Mouse (Mus musculus): ENCODE results near the gene Suv39h2.

Suv39h2 gene

DNA sequence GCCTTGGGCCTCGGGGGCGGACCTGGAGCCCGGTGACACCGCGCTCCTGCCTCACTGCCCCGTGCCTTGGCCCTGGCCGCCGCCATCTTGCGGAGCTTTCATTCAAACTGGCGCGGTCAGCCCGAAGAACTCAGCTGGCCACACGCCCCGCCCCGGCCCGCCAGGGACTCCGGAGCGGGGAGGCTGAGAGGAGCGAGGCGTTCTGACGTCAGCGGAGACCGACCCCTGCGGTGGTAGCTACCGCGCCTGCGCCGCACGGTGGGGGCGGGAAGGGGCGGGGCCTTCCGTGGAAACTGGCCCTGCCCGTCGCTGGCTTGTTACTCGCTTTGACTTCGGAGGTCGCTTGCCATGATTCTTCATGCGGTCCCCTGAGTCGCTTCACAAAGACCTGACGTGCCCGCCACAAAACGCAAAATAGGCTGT lies at the start of gene Suv39h2:
TSS of gene Suv39h2 (minus strand) at position 171 of the 423 bp plus-strand sequence.
- peak; percentile 97 for DNase-seq (ENCODE audit: low spot score)

DNA sequence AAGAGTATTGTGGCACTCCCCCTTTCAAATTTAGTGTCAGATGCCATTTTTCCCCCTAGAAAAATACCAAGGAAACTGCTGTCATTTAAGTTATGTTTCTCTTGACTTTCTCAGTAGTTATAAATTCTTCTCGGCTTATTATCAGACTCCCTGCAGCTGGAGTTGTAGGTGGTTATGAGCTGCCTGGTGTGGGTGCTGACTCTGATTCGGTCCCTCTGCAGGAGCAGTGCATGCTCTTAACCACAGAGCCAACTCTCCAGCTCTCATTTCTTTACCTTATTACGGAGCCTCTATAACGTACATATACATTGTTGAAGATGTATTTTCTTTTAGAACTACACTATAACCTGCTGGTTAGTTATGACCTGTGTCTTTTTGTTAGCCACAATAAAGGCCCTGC lies 47.7 kb upstream of the Suv39h2 start:
- DNase-seq (ENCODE audit: low spot score) = no peak

DNA sequence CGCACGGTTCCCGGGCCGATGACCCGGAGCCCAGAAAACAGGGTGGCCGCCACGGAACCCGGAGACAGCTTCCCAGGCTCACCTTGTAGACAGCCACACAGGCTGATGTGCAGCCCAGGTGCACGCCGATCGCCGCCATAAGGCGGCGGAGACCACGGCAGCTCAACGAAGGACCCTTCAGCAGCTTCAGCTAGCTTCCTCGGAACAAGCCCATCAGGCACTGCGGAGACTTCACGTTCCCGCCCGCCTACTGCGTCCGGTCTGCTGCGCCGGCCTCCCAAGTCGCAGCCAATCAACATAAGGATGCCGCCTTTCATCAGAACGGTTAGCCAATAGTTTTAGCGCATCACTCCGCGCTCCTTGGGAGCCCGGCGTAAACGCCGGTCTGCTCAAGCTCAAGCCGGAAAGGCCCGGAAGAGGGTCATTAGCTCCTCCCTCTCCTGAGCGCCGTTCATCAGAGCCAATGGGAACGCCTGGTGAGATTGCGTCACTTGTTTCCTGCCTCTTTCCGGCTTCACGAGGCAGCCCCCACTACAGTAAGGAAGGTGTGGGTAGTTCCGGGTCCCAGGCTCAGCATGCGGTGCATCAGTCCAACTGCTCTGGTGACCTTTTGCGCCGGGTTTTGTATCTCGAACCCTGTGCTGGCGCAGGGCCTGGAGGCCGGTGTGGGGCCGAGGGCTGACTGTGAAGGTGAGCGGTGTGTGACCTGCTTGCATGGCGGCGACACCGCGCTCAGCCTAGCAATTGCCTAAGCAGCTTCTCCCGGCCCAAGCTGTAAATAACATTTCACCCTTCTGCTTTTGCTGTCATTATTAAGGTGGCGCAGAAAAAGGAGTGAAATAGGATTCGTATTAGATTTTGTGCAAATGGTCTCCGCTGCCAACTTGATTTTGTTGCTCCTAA lies 38.0 kb upstream of the Suv39h2 start, which contains the start of the genes Gm45902, Hspa14 and Cdnf:
TSS of gene Gm45902 (minus strand) at position 239 of the 903 bp plus-strand sequence.
TSS of gene Hspa14 (minus strand) at position 263 of the 903 bp plus-strand sequence.
TSS of gene Cdnf (plus strand) at position 479 of the 903 bp plus-strand sequence.
- DNase-seq (ENCODE audit: low spot score) = peak; percentile 97

DNA sequence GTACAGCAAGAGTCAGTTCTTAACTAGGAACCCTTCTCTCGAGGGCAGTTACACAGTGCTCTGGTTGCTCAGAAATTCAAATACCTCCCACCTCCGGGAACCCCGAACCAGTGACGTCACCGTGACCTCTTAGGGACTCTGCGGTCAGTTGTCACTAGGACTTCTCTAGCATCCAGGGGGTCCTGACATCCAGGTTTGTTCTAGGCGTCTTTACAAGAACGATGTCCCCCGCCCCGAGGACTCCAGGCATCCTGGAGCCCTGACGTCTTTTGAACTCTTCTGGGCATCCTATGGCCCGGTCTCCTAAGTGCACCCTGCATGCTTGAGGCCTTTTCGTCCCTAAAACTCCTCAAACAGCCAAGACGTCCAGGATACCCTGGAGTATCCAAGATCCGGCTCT lies 37.2 kb upstream of the Suv39h2 start:
- no peak for DNase-seq (ENCODE audit: low spot score)

DNA sequence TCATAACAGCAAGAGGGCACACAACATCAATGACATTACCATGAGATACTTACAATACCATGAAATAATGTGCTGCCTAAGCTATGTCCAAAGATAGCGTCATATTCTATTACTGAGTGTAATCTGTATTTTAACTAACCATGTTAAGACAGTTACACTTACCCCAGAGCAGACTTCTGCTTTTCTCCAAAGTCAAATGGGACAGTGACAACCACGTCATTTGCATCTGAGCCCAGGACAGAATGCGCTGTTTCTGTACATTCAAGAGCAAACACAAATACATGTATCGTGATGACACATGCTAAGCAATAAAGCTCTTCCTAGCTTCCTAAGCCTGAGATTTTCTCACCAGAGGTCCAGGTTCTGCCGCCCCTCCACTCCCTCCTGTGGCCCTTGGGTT lies 26.1 kb upstream of the Suv39h2 start:
- no peak for DNase-seq (ENCODE audit: low spot score)

DNA sequence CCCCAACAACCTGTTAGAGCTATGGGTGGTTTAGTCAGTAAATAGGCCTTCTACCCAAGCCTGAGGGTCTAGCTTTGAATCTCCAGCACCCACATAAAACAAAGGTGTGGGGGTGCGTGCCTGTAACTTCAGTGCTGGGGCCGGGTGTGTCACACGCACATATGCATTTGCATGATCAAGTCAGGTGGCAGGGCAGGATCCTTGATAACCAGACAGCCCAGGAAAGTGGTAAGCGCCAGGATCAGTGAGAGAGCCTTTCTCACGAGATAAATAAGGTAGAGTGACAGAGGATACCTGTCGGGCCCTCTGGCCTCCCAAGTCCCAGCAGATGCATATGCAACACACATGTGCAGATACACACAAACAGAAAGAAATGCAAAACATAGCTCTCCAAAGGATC lies 24.7 kb upstream of the Suv39h2 start:
- DNase-seq (ENCODE audit: low spot score) = no peak

DNA sequence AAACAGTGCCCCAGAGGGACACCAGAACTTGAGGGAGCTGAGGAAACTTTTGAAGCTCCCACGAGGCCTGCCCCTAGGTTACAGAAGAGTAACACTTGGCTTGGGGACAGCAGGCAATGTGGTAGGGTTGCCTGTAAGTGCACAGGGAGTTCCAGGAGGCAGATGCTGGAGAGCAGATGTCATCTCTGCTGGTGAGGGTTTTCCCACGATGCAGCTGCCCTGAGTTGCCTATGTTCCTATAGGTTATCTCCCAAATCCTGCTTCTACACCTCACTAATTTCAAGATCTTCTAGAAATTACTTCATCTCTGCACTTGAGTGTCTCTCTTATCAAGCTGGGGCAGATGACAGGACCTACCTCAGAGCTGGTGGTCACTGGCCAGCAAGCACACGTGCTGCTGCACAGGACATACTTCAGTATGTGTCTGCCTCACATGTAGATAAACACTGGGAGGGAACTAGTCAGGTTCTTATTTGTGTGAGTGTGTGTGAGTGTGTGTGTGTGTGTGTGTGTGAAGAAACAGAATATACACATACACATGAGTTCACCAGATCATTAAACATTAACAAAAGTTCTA lies 19.1 kb upstream of the Suv39h2 start:
- no peak for DNase-seq (ENCODE audit: low spot score)

DNA sequence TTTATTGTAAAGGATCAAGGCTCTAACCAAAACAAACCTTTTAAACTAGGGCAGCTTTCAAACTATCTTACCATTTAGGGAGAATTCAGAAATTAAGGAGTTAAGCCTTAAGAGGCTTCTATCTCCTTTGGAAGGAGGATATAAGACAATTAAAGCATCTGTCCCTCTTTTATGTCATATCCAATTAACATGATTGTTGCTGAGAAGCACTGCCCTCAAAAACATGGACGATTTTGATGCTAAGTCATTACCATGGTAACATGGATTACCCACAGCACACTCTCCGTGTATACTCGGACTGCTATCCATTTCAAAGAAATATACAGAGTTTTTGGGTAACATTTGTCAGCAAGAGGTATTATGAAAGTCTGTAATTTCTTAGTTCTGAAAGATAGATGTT lies 15.0 kb upstream of the Suv39h2 start:
- DNase-seq (ENCODE audit: low spot score) = no peak

DNA sequence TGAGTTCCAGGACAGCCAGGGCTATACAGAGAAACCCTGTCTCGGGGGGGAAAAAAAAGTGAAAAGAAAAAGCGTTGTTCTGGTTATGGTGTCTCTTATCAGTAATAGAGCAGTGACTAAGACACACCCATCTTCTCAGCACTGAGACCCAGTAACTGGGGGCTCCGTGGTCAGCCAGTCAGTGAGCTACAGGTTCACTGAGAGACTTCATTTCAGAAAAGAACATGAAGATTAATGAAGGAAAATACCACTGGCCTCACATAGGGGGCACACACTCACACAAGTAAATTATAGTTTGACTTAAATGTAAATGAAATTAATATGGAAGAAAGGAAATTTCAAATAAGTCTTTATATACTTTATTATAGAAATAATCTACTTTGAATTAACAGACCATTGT lies 5.4 kb upstream of the Suv39h2 start:
- DNase-seq (ENCODE audit: low spot score) = no peak

DNA sequence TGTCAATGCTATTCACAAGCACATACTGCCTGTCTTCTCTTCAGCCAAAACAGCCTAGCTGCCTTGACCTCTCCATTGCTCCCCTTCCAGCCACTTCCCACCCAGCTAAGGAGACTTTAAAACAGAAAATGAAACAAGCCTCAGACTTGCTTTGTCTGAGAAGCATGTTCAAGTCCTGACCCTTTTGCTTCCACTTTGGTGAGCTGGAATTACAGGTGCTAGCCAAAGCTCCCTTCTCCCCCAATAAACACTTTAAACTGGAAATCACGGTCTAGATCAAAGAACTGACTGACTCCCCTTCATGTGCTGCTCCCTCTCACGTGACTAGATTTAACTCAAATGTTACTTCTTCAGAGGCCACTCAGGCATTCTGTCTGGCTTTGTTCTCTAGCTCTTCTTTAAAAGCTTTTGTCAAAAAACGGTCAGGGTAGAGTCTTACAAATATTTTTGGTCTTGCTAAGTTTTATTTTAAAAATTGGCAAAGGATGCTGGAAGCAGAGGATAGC lies 968 bp upstream of the Suv39h2 start:
- no peak for DNase-seq (ENCODE audit: low spot score)

DNA sequence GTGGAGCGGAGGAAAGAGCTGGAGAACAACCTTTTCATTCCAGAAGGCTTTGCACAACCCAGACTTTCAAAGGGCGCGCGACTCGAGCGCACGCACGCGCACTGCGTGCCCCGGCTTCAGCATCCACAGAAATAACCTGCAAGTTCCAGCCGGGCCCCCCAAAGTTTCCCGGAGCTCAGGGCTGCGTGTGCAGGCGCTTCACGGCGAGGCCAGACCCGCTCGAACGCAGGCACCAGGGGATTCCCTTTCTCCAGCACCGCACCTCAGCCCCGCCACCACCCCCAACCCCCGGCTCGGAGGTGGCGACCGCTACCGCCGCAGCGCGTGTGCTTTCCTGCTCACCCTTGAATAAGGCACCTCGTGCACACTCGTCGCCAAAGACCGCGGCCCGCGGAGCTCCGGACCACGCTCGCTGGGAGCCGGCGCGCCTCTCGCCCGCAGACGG lies 448 bp downstream of the Suv39h2 start:
- DNase-seq (ENCODE audit: low spot score) = peak; percentile 75

DNA sequence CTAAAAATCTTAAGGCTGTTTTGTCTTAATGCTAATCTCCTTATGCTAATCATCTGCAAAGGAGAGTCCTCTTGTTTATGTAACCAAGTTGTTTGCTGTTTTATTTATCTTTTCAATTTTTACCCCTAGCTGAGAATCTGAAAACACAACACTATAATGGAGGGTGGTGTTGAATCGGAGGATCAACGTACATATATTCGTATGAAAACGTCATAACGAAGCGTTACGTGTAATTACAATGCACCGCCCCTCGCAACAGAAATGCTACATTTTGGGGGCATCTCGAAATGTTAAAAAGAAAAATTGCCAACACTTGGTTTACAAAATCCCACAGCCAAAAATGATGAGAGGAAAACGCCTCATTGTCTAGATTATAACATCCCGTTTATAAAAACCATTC lies 940 bp downstream of the Suv39h2 start:
- no peak for DNase-seq (ENCODE audit: low spot score)

DNA sequence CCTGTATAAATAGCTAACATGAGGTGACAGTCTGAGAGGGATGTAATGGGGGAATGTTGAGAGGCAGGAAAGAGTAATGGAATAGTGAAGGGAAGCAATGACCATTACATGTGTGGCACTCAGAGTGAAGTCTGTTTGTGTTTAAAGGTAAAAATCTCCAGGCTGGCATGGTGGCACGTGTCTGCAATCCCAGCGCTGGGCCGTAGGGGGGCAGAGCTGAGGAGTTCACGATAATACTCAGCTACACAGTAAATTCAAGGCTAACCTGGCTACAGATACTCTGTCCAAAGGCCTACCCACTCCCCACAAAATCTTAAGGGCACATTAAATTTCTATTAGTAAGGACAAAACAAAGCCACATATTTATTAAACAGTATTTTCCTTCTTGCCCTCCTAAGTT lies 18.2 kb downstream of the Suv39h2 start:
- no peak for DNase-seq (ENCODE audit: low spot score)

DNA sequence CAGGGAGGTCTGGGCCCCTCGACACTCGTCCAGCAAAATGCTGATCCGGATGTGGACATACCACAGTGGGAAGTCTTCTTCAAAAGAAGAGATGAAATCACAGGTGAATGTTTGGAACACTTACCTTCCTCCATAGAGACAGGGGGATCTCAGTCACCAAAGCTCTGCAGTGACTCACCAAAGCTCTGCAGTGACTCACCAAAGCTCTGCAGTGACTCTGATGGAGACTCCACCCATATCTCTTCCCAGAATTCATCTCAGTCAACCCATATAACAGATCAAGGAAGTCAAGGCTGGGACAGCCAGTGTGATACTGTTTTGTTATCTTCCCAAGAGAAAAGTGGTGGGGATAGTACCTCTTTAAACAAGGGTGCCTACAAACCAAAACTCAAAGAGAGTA lies 21.7 kb downstream of the Suv39h2 start:
- DNase-seq (ENCODE audit: low spot score) = no peak

DNA sequence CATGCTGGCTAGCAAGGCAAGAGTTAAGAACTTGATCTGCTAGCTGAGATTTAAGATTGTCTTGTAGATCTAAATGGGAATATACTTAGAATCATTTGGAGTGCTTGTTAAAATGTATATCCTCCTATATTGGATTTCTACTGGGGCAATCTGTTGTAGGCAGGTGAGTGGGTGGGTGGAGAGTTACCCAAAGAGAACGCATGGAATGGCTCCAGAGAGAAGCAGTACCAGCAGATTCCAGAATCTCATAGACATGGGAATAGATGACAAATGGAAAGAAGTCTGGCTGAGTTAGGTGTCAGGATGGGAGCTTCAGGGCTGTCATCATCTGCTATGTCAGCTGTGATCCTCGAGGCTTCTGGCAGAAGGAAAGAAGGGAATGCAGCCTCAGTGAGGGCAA lies 25.4 kb downstream of the Suv39h2 start:
- DNase-seq (ENCODE audit: low spot score) = no peak

DNA sequence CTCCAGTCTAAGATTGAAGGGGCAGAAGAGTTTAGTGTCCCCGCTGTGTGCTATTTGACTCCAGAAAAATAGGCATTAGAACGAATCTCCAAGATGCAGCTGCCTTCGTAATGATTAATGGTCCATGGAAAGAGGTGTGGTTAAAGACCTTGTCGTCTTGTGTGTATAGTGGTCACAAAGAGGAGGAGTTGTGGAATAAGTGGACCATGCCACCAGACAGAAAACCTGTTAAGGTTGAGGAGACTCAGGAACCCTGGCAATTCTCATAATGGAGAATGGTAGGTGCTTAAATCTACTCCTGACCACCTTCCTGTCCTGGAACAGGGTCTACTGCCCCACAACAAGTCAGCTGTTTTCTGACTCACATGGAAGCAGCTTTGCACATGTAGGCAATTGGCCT lies 28.8 kb downstream of the Suv39h2 start:
- DNase-seq (ENCODE audit: low spot score) = no peak

DNA sequence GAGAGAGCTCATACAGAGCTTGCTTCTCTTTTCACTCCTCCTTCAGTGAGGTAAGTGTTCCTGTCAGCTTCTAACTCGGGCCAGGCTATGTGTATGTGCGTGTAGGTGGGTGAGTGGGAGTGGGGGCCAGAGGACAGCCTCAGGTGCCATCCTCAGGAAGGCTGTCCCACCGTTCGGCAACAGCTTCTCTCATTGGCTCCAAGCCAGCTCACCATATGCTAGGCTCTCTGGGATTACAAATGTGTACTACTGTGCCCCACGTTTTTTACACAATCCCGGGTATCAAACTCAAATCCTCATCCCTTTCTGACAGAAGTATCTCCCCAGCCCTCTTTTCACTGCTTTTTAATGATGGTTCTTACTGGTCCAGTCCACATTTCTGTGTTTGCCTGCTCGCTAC lies 30.6 kb downstream of the Suv39h2 start:
- no peak for DNase-seq (ENCODE audit: low spot score)

DNA sequence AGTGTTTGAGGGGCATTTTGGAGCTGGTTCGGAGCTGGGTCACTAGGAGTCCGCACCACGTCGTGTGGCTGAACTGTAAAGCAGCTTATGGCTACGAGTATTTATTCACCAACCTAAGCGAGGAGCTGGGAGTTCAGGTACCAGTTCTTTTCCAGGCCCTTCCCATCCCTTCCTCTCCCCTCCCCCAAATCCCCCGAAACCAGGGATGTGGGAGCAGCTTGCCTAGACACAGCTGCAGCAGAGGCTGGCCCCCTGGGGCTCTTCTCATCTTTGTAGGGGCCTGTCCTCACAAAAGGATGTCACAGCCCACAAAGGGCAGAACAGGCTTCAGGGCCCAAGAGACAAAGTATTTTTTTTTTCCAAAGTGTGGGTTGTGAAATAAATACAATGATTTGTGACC lies 36.9 kb downstream of the Suv39h2 start:
- no peak for DNase-seq (ENCODE audit: low spot score)

DNA sequence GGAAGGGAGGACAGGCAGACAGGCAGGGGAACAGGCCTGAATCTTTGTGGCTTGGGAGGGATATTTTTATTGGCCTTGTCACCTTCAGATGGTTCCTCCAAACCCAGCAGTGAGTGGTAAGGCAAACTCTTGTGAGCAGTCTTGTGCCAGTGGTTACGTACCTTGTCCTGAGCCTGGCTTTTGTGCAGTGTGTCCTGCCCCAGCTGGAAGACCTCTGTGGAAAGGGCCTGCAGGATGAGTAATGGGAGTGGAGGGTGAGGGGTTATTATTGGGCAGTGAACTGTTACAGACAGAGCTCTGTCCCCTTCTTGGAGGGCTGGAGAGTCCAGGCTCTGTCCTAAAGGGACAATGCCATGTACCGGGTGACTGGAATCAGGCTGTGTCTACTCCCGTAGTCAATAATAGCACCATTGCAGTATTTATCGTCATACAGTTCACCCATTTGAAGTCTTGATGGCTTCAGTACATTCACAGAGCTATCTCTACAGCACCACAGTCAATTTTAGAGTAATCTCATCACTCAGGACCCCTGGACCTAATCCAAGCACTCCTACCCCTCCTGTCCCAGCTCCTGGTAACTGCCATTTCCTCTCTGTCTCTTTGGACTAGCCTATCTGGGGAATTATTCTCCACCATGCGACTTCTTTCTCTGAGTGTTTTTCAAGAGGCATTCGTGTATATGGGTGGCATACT lies 39.3 kb downstream of the Suv39h2 start:
- no peak for DNase-seq (ENCODE audit: low spot score)

DNA sequence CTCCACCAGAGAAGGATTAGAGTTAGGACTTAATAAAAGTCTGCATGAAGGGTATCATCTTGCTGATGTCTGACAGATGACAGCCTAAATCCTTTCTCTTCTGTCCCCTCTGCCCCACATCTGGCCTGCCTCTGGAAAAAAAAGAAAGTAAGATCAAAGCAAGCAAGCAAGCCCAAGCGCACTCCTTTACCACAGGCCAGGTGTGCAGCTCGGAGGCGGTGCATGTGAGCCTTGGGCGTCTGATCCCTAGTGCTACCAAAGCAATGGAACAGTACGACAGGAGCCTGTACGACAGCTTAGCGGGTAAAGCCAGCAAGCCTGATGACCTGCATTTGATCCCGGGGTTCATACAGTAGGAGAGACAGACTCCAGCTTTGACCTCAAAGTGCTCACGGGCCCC lies 43.9 kb downstream of the Suv39h2 start:
- no peak for DNase-seq (ENCODE audit: low spot score)

DNA sequence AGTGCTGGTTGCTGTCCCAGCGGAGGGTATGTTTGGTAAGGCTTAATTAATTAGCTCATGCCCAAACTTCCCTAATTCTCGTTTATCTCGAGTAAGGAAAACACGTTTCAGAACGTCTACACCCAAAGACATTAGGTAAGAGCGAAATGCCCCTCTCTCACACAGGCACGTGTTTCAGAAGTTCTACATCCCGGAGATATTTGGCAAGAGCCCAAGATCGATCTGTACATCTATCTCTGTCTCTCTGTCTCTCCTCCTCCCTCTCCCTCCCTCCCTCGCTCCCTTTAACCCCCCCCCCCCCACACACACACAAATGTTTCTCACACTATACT lies 50.3 kb downstream of the Suv39h2 start:
- no peak for DNase-seq (ENCODE audit: low spot score)

DNA sequence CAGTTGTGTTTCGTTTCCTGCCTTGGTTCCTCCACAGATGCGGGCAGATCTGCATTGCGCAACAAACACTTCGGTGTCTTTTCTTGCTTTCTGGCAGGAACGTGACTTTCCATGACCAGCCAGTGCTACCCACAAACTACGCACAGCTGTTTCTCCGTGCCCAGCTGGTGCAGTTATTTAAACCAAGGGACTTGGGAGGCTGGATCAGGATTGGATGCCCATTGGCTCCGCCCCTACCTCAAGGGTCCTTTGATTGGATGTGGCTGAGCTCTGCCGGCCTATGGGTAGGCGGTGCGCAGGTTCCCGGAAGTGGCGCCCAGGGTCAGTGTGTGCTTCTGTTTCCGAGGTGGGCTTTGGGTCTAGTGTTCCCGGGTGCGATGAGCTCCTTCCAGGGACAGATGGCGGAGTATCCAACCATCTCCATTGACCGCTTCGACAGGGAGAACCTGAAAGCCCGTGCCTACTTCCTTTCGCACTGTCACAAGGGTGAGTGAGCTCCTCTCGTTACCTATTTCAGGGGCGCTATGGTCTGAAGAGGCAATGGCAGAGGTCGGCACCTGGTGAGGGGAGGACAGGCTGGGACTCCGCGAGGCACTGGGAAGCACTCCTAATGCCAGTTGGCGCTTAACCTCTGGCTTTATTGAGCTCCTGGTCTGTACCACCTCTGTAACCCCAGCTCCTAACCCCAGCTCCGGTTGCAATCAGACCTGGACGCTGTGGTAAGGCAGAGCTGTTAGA lies 50.8 kb downstream of the Suv39h2 start, which contains the start of gene Dclre1c:
TSS of gene Dclre1c (plus strand) at position 291 of the 738 bp plus-strand sequence.
- DNase-seq (ENCODE audit: low spot score) = peak; percentile 91
